Mouse (Mus musculus) CH12.LX (cell line): ENCODE measurements at regions not wholly inside any gene's neighbourhood (a gene's known extent, or its start where the extent isn't known, plus 50 kb on each side); places are given as distances from the start of the nearest gene placed in this dataset.

Experiments
- DNase-seq: peaks from one replicate; pipeline ENCODE4 v3.0.0-alpha.2; 2013; ENCODE audit errors: extremely low read depth
- H3K27ac ChIP-seq: 2 replicates; pipeline ENCODE4 v1.5.1; 2012; ENCODE audit warnings: low read depth, mild to moderate bottlenecking, control low read depth, moderate library complexity; ENCODE audit not compliant: insufficient read depth
- H3K27me3 ChIP-seq: replicated peaks from 2 replicates; pipeline ENCODE3; 2012; ENCODE audit warnings: inconsistent platforms
- H3K36me3 ChIP-seq, 2 experiments: replicated peaks in 1 of 2; 2 replicates each; pipeline versions ENCODE3 to v1.6.1; 2012; ENCODE audit warnings: inconsistent platforms in 1 of 2, low read length in 1 of 2, mild to moderate bottlenecking in 1 of 2, mixed read lengths in 1 of 2, moderate library complexity in 1 of 2; ENCODE audit not compliant: control insufficient read depth in 1 of 2, insufficient read depth in 1 of 2
- H3K4me1 ChIP-seq, 2 experiments: 2 replicates each; pipeline ENCODE4 v1.6.1; 2012; ENCODE audit warnings: inconsistent platforms in 1 of 2, moderate library complexity in 1 of 2; ENCODE audit not compliant: insufficient read depth in 2 of 2, control insufficient read depth in 1 of 2
- H3K4me2 ChIP-seq: 2 replicates; pipeline ENCODE4 v1.6.1; 2012; ENCODE audit warnings: low read depth, mild to moderate bottlenecking, control low read depth; ENCODE audit not compliant: poor library complexity, insufficient read depth, severe bottlenecking
- H3K4me3 ChIP-seq, 3 experiments: fragments of 150-350 bp in 1 of 3; sonication (generic) in 1 of 3; replicated peaks in 1 of 3; 2 replicates each; pipeline versions ENCODE3 to v1.5.1; 2011 to 2012; ENCODE audit warnings: low read depth in 2 of 3, low read length in 2 of 3, mild to moderate bottlenecking in 2 of 3, moderate library complexity in 2 of 3, control low read depth in 1 of 3, improper control_type of control experiment in 1 of 3, inconsistent platforms in 1 of 3, mixed read lengths in 1 of 3; ENCODE audit not compliant: poor library complexity in 1 of 3
- H3K79me2 ChIP-seq: replicated peaks from 2 replicates; pipeline ENCODE4 v1.6.1; 2012; ENCODE audit warnings: mild to moderate bottlenecking, moderate library complexity; ENCODE audit not compliant: control insufficient read depth, poor library complexity, insufficient read depth, severe bottlenecking; ENCODE audit errors: extremely low read depth
- H3K9ac ChIP-seq: 2 replicates; pipeline ENCODE4 v1.6.1; 2012; ENCODE audit warnings: low read depth, mild to moderate bottlenecking, control low read depth, moderate library complexity; ENCODE audit not compliant: insufficient read depth
- H3K9me3 ChIP-seq: replicated peaks from 2 replicates; pipeline ENCODE3; 2012; ENCODE audit warnings: low read length, inconsistent platforms, mixed read lengths
- BHLHE40 ChIP-seq: IDR thresholded peaks from 2 replicates; pipeline ENCODE4 v1.6.1; 2011; ENCODE audit warnings: mild to moderate bottlenecking, low read depth, low read length, improper control_type of control experiment
- CHD1 ChIP-seq: IDR thresholded peaks from 2 replicates; pipeline ENCODE4 v1.6.1; 2012; ENCODE audit warnings: low read depth, low read length, improper control_type of control experiment, inconsistent platforms
- CHD2 ChIP-seq: IDR thresholded peaks from 2 replicates; pipeline ENCODE4 v1.6.1; 2011; ENCODE audit warnings: low read length, improper control_type of control experiment
- CTCF ChIP-seq, 2 experiments: IDR thresholded peaks in 1 of 2; conservative IDR thresholded peaks in 1 of 2; 2 replicates each; pipeline ENCODE4 v1.5.1; 2011 to 2012; ENCODE audit warnings: low read depth in 2 of 2, low read length in 2 of 2, improper control_type of control experiment in 1 of 2, inconsistent platforms in 1 of 2, mild to moderate bottlenecking in 1 of 2, moderate library complexity in 1 of 2
- ETS1 ChIP-seq: conservative IDR thresholded peaks from 2 replicates; pipeline ENCODE4 v1.6.1; 2012; ENCODE audit warnings: low read depth, mild to moderate bottlenecking, inconsistent platforms, low read length, improper control_type of control experiment, moderate library complexity
- GABPA ChIP-seq: IDR thresholded peaks from 2 replicates; pipeline ENCODE4 v1.6.1; 2012; ENCODE audit warnings: low read depth, low read length, improper control_type of control experiment, inconsistent platforms; ENCODE audit not compliant: insufficient replicate concordance
- HCFC1 ChIP-seq: IDR thresholded peaks from 2 replicates; pipeline ENCODE4 v1.6.1; 2012; ENCODE audit warnings: low read depth, mild to moderate bottlenecking, inconsistent platforms, low read length, improper control_type of control experiment
- JUN ChIP-seq: IDR thresholded peaks from 2 replicates; pipeline ENCODE4 v1.6.1; 2011; ENCODE audit warnings: low read depth, mild to moderate bottlenecking, low read length, improper control_type of control experiment, moderate library complexity; ENCODE audit not compliant: insufficient read depth
- JUND ChIP-seq: conservative IDR thresholded peaks from 2 replicates; pipeline ENCODE4 v1.6.1; 2011; ENCODE audit warnings: low read depth, low read length, improper control_type of control experiment
- MAFK ChIP-seq: IDR thresholded peaks from 2 replicates; pipeline ENCODE4 v1.6.1; 2011; ENCODE audit warnings: low read length, improper control_type of control experiment; ENCODE audit not compliant: insufficient replicate concordance
- MAX ChIP-seq: IDR thresholded peaks from 2 replicates; pipeline ENCODE4 v1.6.1; 2011; ENCODE audit warnings: low read length, improper control_type of control experiment
- MAZ ChIP-seq: IDR thresholded peaks from 2 replicates; pipeline ENCODE4 v1.6.1; 2012; ENCODE audit warnings: low read depth, mild to moderate bottlenecking, inconsistent platforms, low read length, improper control_type of control experiment, moderate library complexity
- MEF2A ChIP-seq: IDR thresholded peaks from 2 replicates; pipeline ENCODE4 v1.6.1; 2014; ENCODE audit warnings: low read depth, mild to moderate bottlenecking, inconsistent platforms, low read length, improper control_type of control experiment, borderline replicate concordance
- MXI1 ChIP-seq: IDR thresholded peaks from 2 replicates; pipeline ENCODE4 v1.6.1; 2011; ENCODE audit warnings: mild to moderate bottlenecking, low read depth, low read length, improper control_type of control experiment
- NELFE ChIP-seq: IDR thresholded peaks from 2 replicates; pipeline ENCODE4 v1.6.1; 2011; ENCODE audit warnings: low read depth, low read length, improper control_type of control experiment
- PAX5 ChIP-seq: IDR thresholded peaks from 2 replicates; pipeline ENCODE4 v1.6.1; 2012; ENCODE audit warnings: low read length, inconsistent platforms, mixed read lengths
- POLR2AphosphoS2 ChIP-seq: IDR thresholded peaks from 2 replicates; pipeline ENCODE4 v1.6.1; 2011; ENCODE audit warnings: low read depth, low read length, improper control_type of control experiment
- TBP ChIP-seq: conservative IDR thresholded peaks from 2 replicates; pipeline ENCODE4 v1.6.1; 2011; ENCODE audit warnings: low read depth, low read length, improper control_type of control experiment
- UBTF ChIP-seq: IDR thresholded peaks from 2 replicates; pipeline ENCODE4 v1.6.1; 2012; ENCODE audit warnings: low read depth, mild to moderate bottlenecking, inconsistent platforms, low read length, improper control_type of control experiment, moderate library complexity
- USF2 ChIP-seq: conservative IDR thresholded peaks from 2 replicates; pipeline ENCODE4 v1.6.1; 2011; ENCODE audit warnings: low read depth, low read length, improper control_type of control experiment
- ZC3H11A ChIP-seq: IDR thresholded peaks from 2 replicates; pipeline ENCODE4 v1.6.1; 2012; ENCODE audit warnings: low read depth, mild to moderate bottlenecking, inconsistent platforms, low read length, improper control_type of control experiment
- ZKSCAN1 ChIP-seq: IDR thresholded peaks from 2 replicates; pipeline ENCODE4 v1.6.1; 2012; ENCODE audit warnings: low read depth, inconsistent platforms, low read length, improper control_type of control experiment, borderline replicate concordance
- ZNF384 ChIP-seq: IDR thresholded peaks from 2 replicates; pipeline ENCODE4 v1.6.1; 2012; ENCODE audit warnings: low read depth, low read length, improper control_type of control experiment, inconsistent platforms
- dilution Hi-C: fragments of 300-500 bp; cut with MboI; formaldehyde crosslinking; loops from 2 replicates; pipeline ENCODE4 v1.14.3; 2020; ENCODE audit warnings: low sequenced_read_pairs; ENCODE audit not compliant: extremely low pct_unique_long_range_greater_than_20kb, extremely low pct_ligation_motif_present
- in situ Hi-C: fragments of 300-500 bp; cut with MboI; formaldehyde crosslinking; loops from 3 replicates; pipeline ENCODE4 v1.14.3; 2019; ENCODE audit warnings: low sequenced_read_pairs, low pct_ligation_motif_present, low pct_unique_long_range_greater_than_20kb, mixed read lengths

DNA sequence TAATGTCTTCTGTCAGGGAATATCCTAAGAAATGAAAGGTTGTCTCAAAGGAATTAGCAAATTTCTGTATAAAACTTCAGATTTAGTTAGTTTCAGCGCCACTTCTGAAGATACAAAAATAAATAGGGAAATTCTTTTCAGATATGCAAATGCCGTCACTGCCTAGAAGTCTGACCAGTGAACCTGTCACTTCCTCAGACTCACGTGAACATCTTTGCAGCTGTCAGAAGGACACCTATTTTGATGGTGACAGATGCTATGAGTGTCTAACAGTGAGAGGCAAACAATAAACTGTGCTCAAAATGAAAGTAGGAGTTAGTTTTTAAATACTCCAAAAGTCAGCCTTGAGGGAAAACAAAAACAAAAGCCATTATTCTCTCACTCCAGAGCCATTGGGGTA lies 57.5 kb upstream of the Igf1r start:
- TF ChIP-seq NELFE, result no peak
- TF ChIP-seq BHLHE40, result peak; percentile 69
- TF ChIP-seq, all 38 proteins: peak for 1
- H3K4me1 ChIP-seq, result no peaks in the 10 kb centered on the region
- in situ Hi-C loops, result no loop called here
- H3K9ac ChIP-seq, result no peak overlapping the region
- H3K9me3 ChIP-seq, result no peaks in the 10 kb centered on the region
- no peak overlapping the region for H3K4me2 ChIP-seq
- no peaks in the 10 kb centered on the region for H3K79me2 ChIP-seq
- dilution Hi-C loops, result no loop called here
- DNase-seq, result peak; percentile 0
- peaks cover 49% of the 10 kb centered on the region for H3K27me3 ChIP-seq
- no peak overlapping the region for H3K27ac ChIP-seq
- H3K4me3 ChIP-seq, result no peak overlapping the region
- no peaks in the 10 kb centered on the region for H3K36me3 ChIP-seq

DNA sequence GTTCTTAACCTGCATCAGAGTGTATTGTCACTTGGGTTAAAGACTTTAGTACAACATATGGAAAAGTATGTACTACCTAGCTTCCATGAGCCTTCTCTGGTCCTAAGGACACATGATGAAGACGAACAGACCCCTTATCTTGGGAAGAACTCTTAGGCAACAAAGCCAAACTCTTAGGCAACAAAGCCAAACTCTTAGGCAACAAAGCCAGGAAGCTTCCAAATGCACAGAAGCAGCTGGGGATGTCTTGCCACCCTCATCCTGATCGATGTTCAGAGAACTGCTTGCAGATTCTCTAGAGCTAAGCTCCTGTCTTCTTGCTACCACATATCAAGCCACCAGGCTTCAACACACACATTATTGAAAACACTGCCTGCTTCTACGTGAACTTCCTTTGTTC lies 59.7 kb upstream of the Igf1r start:
- H3K27me3 ChIP-seq, result peaks cover 56% of the 10 kb centered on the region
- dilution Hi-C loops, result no loop called here
- no peak overlapping the region for H3K27ac ChIP-seq
- no peak overlapping the region for H3K9ac ChIP-seq
- no peaks in the 10 kb centered on the region for H3K4me1 ChIP-seq
- no peak overlapping the region for H3K4me3 ChIP-seq
- H3K79me2 ChIP-seq, result no peaks in the 10 kb centered on the region
- no peak for TF ChIP-seq MAX
- no peak for TF ChIP-seq ETS1
- no peak for TF ChIP-seq MXI1
- TF ChIP-seq ZKSCAN1, result no peak
- no peak for TF ChIP-seq CTCF (conservative IDR thresholded peaks at IDR 0.05 in 1 of 2, IDR thresholded peaks at IDR 0.05 in 1 of 2; ENCODE audit: low read depth in 2 of 2, low read length in 2 of 2)
- TF ChIP-seq CHD2, result no peak
- TF ChIP-seq TBP, result no peak
- no peak for TF ChIP-seq BHLHE40
- TF ChIP-seq JUND, result no peak
- no peak for TF ChIP-seq UBTF
- TF ChIP-seq MEF2A, result no peak
- TF ChIP-seq HCFC1, result no peak
- TF ChIP-seq PAX5, result no peak
- TF ChIP-seq, all 38 proteins: peak for 0
- DNase-seq, result no peak
- in situ Hi-C loops, result no loop called here
- no peaks in the 10 kb centered on the region for H3K36me3 ChIP-seq
- no peak overlapping the region for H3K4me2 ChIP-seq
- no peaks in the 10 kb centered on the region for H3K9me3 ChIP-seq

DNA sequence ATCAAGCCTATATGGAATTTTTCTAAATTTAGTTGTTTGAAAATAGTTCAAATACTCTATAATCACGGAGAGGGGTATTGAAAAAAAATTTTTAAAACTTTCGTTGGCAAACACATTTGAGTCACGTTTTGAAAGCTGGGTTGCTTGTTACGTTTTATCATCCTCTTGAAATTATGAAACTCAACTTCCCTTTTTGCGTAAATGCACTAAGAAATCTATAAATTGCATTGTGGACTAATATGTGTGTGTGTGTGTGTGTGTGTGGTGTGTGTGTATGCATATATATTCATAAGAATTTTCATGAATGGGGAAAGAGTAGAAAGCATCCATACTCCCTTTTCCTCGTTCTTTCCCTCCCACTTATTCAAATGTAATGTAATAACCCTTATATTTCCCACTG lies 69.6 kb upstream of the Igf1r start:
- H3K4me3 ChIP-seq, result no peak overlapping the region
- no peak for DNase-seq
- TF ChIP-seq ZC3H11A (no peak), CTCF (conservative IDR thresholded peaks at IDR 0.05 in 1 of 2, IDR thresholded peaks at IDR 0.05 in 1 of 2; ENCODE audit: low read depth in 2 of 2, low read length in 2 of 2) (no peak), CHD1 (no peak), PAX5 (no peak), MAX (no peak), JUN (no peak), ZNF384 (no peak), MAZ (no peak), MAFK (no peak), GABPA (no peak), USF2 (no peak), POLR2AphosphoS2 (no peak)
- no peaks in the 10 kb centered on the region for H3K9me3 ChIP-seq
- H3K36me3 ChIP-seq, result no peaks in the 10 kb centered on the region
- no peak overlapping the region for H3K9ac ChIP-seq
- no peak overlapping the region for H3K27ac ChIP-seq
- dilution Hi-C loops, result no loop called here
- no peaks in the 10 kb centered on the region for H3K4me1 ChIP-seq
- in situ Hi-C loops, result no loop called here
- H3K4me2 ChIP-seq, result no peak overlapping the region
- no peaks in the 10 kb centered on the region for H3K79me2 ChIP-seq
- H3K27me3 ChIP-seq, result peaks cover 75% of the 10 kb centered on the region
